Mouse (Mus musculus): ENCODE data around the gene Znfx1. TPM values are rescaled to one million over a fixed set of nuclear protein-coding genes. Genes with fewer than 3 reads are reported as not detected.
A peak's percentile ranks its signal among the peaks of the same experiment; 100 is the strongest.
"Not testable (repeated sequence)": the region's sequence is repeated elsewhere in the genome, so short reads cannot be mapped to it uniquely, and the experiment has no call there.

The Znfx1 gene
- total RNA-seq, 4 experiments from 2014 or later: 29.2 to 47.0 (median 40.3) TPM

- DNase-seq (ENCODE audit: low spot score): no peak
Measured at GRCm38 (mm10) chr2:167053127-167053844, 9.5 kb downstream of the Znfx1 start.

- no peak for DNase-seq (ENCODE audit: low spot score)
Measured at GRCm38 (mm10) chr2:167048698-167049358, 14.0 kb downstream of the Znfx1 start.

- DNase-seq (ENCODE audit: low spot score): no peak
Measured at GRCm38 (mm10) chr2:167048223-167048622, 14.6 kb downstream of the Znfx1 start.

- DNase-seq (ENCODE audit: low spot score): no peak
Measured at GRCm38 (mm10) chr2:167043400-167044121, 19.3 kb downstream of the Znfx1 start.

GRCm38 (mm10) chr2:167039386-167039785 lies 23.4 kb downstream of the Znfx1 start:
- DNase-seq (ENCODE audit: low spot score): no peak

GRCm38 (mm10) chr2:167038716-167039115 lies 24.1 kb downstream of the Znfx1 start:
- DNase-seq (ENCODE audit: low spot score): no peak

- DNase-seq (ENCODE audit: low spot score): no peak
Measured at GRCm38 (mm10) chr2:167038297-167038696, 24.5 kb downstream of the Znfx1 start.

- no peak for DNase-seq (ENCODE audit: low spot score)
Measured at GRCm38 (mm10) chr2:167037710-167038109, 25.1 kb downstream of the Znfx1 start.

GRCm38 (mm10) chr2:167030507-167030906 lies 32.3 kb downstream of the Znfx1 start:
- no peak for DNase-seq (ENCODE audit: low spot score)

GRCm38 (mm10) chr2:167028553-167028952 lies 34.3 kb downstream of the Znfx1 start:
- no peak for DNase-seq (ENCODE audit: low spot score)

GRCm38 (mm10) chr2:167019396-167019795 lies 43.4 kb downstream of the Znfx1 start:
- DNase-seq (ENCODE audit: low spot score): no peak

- no peak for DNase-seq (ENCODE audit: low spot score)
Measured at GRCm38 (mm10) chr2:167015382-167015718, 47.5 kb downstream of the Znfx1 start.

DNA sequence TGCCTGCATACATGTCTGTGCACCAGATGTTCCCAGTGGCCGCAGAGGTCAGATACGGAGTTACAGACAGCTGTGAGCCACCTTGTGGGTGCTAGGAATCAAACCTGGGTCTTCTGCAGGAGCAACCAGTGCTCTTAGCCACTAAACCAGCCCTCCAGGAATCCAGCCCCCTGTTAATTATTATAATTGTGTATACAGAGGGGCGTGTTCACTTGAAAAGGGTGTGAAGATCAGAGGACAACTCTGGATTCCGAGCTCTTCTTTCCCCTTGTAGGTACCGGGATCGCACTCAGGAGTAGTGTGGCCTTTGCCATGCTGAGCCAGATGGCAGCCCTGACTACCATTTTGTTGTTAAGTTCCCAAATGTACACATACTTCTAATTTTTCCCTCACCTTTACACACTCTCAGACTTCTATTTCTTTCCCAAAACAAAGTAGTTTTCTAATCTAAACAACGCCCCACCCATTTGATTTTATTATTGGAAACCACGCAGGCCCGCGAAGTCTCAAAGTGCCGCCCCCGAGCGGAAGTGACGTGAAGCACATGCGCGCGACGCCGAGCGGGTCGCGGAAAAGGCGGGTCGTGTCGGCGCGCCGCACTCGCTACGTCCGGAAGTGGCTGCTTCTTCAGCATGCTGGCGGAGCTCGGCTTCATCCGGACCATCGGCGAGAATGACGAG lies 48.0 kb downstream of the Znfx1 start, which contains the start of gene Ddx27:
Gene Ddx27 (plus strand): TSS at position 492 of the 680 bp plus-strand sequence.
- DNase-seq (ENCODE audit: low spot score): peak; percentile 93

DNA sequence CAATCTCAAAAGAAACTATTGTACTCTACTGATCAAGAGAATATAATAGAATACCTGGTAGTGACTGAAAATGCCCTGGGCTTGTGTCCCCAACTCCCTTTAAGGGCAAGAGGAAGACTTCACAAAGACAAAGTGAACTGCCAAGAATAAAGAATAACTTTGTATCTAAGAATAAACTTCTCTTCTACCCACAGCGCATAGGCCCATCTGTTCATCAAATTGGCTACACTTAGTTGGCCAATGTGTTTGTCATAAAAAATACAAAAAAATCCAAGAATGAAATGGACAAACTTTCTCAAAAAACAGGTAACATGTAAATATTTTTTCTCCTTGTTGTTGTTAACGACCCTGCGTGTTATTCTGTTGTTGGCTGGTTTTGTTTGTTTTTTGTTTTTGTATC lies 52.3 kb downstream of the Znfx1 start:
- no peak for DNase-seq (ENCODE audit: low spot score)

- no peak for DNase-seq (ENCODE audit: low spot score)
Measured at GRCm38 (mm10) chr2:167009483-167009882, 53.3 kb downstream of the Znfx1 start.

DNA sequence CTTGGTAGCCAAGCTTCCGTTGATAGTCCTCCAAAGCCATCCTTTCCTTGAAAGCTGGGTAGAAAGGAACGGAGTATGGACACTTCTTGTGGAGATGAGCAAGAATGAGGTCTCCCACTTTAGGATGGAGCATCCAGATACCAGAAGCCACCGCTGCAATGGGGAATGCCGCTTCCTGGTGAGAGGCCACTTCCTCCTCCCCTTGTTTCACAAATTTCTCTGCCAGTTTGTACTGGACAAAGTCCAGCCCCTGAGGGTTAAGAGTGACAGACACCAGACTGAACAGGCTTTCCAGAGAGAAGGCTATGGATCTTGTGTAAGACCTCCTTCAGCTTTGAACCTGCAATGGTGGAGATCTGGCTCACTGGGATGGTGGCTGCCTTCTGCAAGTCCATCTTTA lies 55.2 kb downstream of the Znfx1 start:
- not testable (repeated sequence) for DNase-seq (ENCODE audit: low spot score)

GRCm38 (mm10) chr2:167007001-167007491 lies 55.8 kb downstream of the Znfx1 start:
- DNase-seq (ENCODE audit: low spot score): no peak

GRCm38 (mm10) chr2:167006355-167006754 lies 56.5 kb downstream of the Znfx1 start:
- no peak for DNase-seq (ENCODE audit: low spot score)

DNA sequence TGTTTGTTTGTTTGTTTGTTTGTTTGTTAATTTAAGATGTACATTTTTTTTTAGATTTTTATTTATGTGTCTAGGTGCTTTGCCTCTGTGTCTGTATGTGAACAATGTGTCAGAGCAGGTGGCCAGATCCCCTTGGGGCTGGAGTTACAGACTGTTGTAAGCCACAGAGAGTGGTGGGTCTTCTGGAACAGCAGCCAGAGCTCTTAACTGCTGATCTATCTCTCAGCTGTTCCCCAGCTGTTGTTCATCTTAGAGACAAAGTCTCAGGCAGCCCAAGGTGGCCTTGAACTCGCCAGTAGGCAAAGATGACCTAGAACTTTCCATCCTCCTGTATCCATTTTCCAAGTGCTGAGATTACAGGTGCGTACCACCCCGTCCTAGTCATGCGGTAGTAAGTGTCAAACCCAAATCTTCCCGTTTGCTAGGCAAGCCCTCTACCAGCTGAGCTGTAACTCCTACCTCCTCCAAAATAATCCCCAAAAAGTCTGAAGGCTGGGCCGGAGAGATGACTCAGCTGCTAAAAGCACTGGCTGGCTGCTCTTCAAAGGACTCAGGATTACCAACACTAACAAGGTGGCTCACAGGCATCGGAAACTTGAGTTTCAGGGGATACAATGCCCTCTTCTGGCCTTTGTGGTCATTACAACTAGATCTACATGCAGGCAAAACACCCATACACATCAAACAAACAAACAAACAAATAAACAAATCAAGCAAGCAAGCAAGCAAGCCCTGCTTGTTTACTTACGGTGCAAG lies 58.5 kb downstream of the Znfx1 start:
- DNase-seq (ENCODE audit: low spot score): peak; percentile 76

- no peak for DNase-seq (ENCODE audit: low spot score)
Measured at GRCm38 (mm10) chr2:167001486-167001885, 61.3 kb downstream of the Znfx1 start.

GRCm38 (mm10) chr2:166996533-166996894 lies 66.3 kb downstream of the Znfx1 start:
- DNase-seq (ENCODE audit: low spot score): no peak
